Mouse (Mus musculus) kidney, embryonic 15.5 days (tissue): ENCODE results near the gene Morn2. TPM values are rescaled to one million over a fixed set of nuclear protein-coding genes. Genes with fewer than 3 reads are reported as not detected.
A peak's percentile ranks its signal among the peaks of the same experiment; 100 is the strongest.
"Not testable (repeated sequence)": the region's sequence is repeated elsewhere in the genome, so short reads cannot be mapped to it uniquely, and the experiment has no call there.

ENCODE experiments used
- ATAC-seq: fragments of 200-750 bp; cut with Nextera tagmentation; replicated peaks from 2 replicates; pipeline ENCODE4 v1.8.0; 2017; ENCODE audit warnings: moderate TSS enrichment; ENCODE audit not compliant: low FRiP score
- H3K27ac ChIP-seq: fragments of 300-500 bp; sonication (generic); 2 replicates; pipeline ENCODE4 v1.5.1; 2015; ENCODE audit warnings: mild to moderate bottlenecking, inconsistent platforms
- H3K27me3 ChIP-seq: fragments of 300-500 bp; sonication (generic); 2 replicates; pipeline ENCODE4 v1.6.1; 2015; ENCODE audit warnings: inconsistent platforms
- H3K36me3 ChIP-seq: fragments of 300-500 bp; sonication (generic); 2 replicates; pipeline ENCODE4 v1.6.1; 2015; ENCODE audit warnings: inconsistent platforms
- H3K4me1 ChIP-seq: fragments of 300-500 bp; sonication (generic); 2 replicates; pipeline ENCODE4 v1.6.1; 2015; ENCODE audit warnings: inconsistent platforms
- H3K4me2 ChIP-seq: fragments of 300-500 bp; sonication (generic); 2 replicates; pipeline ENCODE4 v1.6.1; 2015; ENCODE audit warnings: moderate library complexity, mild to moderate bottlenecking, inconsistent platforms
- H3K4me3 ChIP-seq: fragments of 300-500 bp; sonication (generic); replicated peaks from 2 replicates; pipeline ENCODE4 v1.5.1; 2015; ENCODE audit warnings: mild to moderate bottlenecking, inconsistent platforms
- H3K9ac ChIP-seq: fragments of 300-500 bp; sonication (generic); 2 replicates; pipeline ENCODE4 v1.6.1; 2015; ENCODE audit warnings: mild to moderate bottlenecking, inconsistent platforms
- H3K9me3 ChIP-seq: fragments of 300-500 bp; sonication (generic); replicated peaks from 2 replicates; pipeline ENCODE4 v1.6.1; 2016; ENCODE audit warnings: inconsistent platforms
- WGBS: fragments of 180-500 bp; shearing (Covaris S2); methylation state at CpG from one replicate; pipeline ENCODE4 v1.1.7; 2015; ENCODE audit warnings: mixed read lengths; 5-methylcytosine and 5-hydroxymethylcytosine counted together
- polyA plus RNA-seq: library from polyadenylated mRNA; unstranded; fragments of >200 nt; fragmentation: Nextera tagmentation; extraction: Ambion mirVana; gene quantifications from 2 replicates; pipeline ENCODE4 v1.2.1, GENCODE M21; 2015

Morn2 gene
- polyA plus RNA-seq, result 34.6 and 35.7 TPM in 2 replicates

DNA sequence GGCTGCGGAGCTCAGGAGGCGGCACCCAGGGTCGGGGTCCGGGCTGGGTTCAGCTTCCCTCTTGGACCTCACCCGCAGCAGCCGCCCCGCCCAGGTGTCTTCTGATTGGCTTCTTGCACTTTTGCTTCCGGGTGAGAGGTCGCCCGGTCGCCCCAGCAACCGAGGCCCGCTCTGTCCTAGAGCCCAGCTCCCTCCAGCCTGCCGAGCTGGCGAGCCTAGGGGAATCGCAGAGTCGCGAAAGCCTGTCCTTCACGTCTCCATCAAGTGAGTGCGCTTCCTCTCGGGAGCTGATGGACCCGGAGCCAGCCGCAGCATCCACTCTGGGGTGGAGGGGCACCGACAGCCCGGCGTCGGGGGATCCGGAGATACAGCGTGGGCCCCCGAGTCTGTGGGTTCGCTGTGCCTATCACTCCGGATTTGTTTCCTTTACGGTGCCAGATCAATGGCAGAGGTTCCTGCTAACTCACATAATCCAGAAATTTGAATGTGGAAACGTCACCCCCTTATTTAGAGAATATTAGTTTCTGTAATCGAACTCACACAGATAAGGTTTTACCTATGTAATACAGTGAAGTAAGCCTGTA is at the start of gene Morn2, which contains the start of gene Dhx57:
Gene Morn2 (plus strand): TSS at position 130 of the 584 bp plus-strand sequence.
Gene Dhx57 (minus strand): TSS at position 403 of the 584 bp plus-strand sequence.
- Histone ChIP-seq H3K4me2 (peak within 1 kb of the TSS; percentile 66), H3K9ac (peak within 1 kb of the TSS; percentile 81), H3K9me3 (no peaks in the 10 kb centered on the region), H3K4me3 (peak within 1 kb of the TSS; percentile 81), H3K4me1 (peaks cover 12% of the 10 kb centered on the region), H3K27ac (peak within 1 kb of the TSS; percentile 91), H3K27me3 (no peaks in the 10 kb centered on the region), H3K36me3 (no peaks in the 10 kb centered on the region)
- WGBS, result under 1% methylated on average over 35 of the region's 35 CpGs
- ATAC-seq, result peak; percentile 100

- no peaks in the 10 kb centered on the region for H3K4me1 ChIP-seq
- no peak overlapping the region for H3K4me3 ChIP-seq
- H3K9me3 ChIP-seq, result no peaks in the 10 kb centered on the region
- WGBS, result 88% methylated on average over 9 of the region's 9 CpGs
- no peak overlapping the region for H3K4me2 ChIP-seq
- H3K36me3 ChIP-seq, result peaks cover 82% of the 10 kb centered on the region
- no peak overlapping the region for H3K27ac ChIP-seq
- H3K27me3 ChIP-seq, result no peaks in the 10 kb centered on the region
- H3K9ac ChIP-seq, result no peak overlapping the region
- no peak for ATAC-seq
Measured at GRCm38 (mm10) chr17:80241594-80241993, 48.4 kb upstream of the Morn2 start.

DNA sequence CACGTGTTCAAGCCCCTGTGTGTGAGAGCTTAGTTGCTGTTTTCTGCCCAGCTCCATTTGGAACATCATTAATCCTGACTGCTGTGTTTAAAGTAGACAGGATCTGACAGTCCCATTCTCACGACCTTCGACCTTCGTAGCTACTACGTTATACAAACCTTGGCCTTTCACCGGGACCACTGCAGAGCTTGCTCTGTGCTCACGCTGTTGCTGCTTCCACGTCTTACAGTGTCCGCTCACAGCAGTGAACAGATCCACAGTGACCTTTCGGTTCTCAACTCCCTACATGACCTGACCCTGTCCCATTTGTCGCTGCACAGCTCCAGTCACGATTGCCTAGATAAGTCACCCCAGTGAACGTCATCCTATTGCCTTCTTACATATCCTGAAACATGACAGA is 46.9 kb upstream of the Morn2 start:
- WGBS, result 52% methylated on average over 13 of the region's 13 CpGs
- Histone ChIP-seq H3K27me3 (no peaks in the 10 kb centered on the region), H3K4me3 (no peak overlapping the region), H3K9ac (no peak overlapping the region), H3K4me2 (no peak overlapping the region), H3K9me3 (no peaks in the 10 kb centered on the region), H3K27ac (no peak overlapping the region), H3K36me3 (peaks cover 92% of the 10 kb centered on the region), H3K4me1 (no peaks in the 10 kb centered on the region)
- no peak for ATAC-seq

DNA sequence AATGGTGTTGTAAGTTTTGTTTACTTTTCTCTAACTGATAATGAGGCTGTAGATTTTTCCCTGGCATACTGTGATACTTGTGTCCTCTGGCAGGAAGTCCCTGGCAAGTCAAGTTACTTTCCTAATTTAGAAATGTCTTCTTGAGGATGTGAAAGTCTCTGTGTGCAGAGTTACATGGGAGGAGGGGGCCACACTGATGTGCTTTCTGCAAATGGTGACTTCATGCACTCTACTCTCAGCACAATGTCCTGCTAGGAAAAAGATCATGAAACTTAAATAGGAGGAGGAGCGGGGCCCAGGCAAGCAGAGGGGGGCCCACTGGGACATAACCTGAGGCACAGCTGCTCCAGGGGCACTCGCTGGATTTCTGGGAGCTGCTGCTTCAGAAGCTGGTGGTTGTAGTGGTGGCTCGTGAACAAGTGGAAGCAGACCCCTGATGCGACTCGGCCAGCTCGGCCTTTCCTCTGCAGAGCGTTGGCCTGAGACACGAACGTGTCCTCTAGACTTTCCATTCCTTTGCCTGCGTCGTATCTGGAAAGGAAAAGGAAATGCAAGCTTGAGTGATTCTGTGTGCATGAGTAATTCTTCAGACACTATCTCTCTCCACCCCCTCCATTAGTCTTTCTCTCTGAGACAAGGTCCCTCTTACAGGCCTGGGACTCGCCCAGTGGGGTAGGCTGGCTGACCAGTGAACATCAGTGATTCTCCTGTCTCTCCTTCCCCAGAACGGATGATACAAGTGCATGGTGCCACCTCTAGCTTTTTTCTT is 37.1 kb upstream of the Morn2 start:
- peak; percentile 46; the same call in 1 of the 2 replicates for ATAC-seq
- H3K27me3 ChIP-seq, result no peaks in the 10 kb centered on the region
- 48% methylated on average over 13 of the region's 13 CpGs for WGBS

DNA sequence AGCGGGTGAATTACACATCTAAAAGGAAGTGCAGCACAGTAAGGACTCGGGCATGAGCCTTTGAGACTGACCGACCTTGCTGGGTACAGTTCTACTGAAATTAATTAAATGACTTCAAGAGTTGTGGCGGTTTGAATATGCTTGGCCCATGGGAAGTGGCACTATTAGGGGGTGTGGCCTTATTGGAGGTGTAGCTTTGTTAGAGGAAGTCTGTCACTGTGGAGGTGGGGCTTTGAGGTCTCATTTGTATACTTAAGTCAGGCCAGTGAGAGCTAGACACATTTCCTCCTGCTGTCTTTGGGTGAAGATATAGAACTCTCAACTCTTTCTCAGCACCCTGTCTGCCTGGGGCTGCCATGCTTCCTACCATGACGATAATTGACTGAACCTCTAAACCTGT is 35.6 kb upstream of the Morn2 start:
- 96% methylated on average over 5 of the region's 5 CpGs for WGBS
- ATAC-seq, result no peak
- no peak overlapping the region for H3K9ac ChIP-seq
- H3K9me3 ChIP-seq, result no peaks in the 10 kb centered on the region
- H3K36me3 ChIP-seq, result peaks cover 97% of the 10 kb centered on the region
- H3K27me3 ChIP-seq, result no peaks in the 10 kb centered on the region
- no peak overlapping the region for H3K4me3 ChIP-seq
- H3K4me2 ChIP-seq, result no peak overlapping the region
- H3K4me1 ChIP-seq, result peaks cover 8% of the 10 kb centered on the region
- H3K27ac ChIP-seq, result no peak overlapping the region

More for the DNA sequence above, 37.1 kb upstream of the Morn2 start:
- Histone ChIP-seq H3K4me3 (no peak overlapping the region), H3K9ac (no peak overlapping the region), H3K27ac (peak overlapping the region; percentile 61; the same call in 1 of the 2 replicates), H3K36me3 (peaks cover 97% of the 10 kb centered on the region), H3K4me2 (no peak overlapping the region), H3K9me3 (no peaks in the 10 kb centered on the region), H3K4me1 (peaks cover 8% of the 10 kb centered on the region)

DNA sequence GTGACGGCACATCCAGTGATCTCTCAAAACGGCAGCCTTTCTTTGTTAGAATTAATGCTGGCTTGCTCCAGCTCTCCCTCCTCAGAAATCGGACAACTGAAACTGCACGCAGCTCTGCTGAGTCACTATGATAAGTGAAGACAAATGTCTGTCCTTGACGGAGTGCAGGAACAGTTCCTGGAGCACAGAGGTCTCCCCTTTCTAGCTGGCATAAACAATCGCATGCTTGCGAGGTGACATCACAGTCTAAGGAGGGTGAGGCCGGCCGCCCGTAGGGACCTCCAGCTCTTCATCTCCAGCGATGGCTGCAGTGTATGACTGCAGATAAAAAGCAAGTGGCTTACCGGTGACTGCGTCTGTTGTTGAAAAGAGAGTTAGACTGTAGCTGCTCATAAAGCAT is 34.8 kb upstream of the Morn2 start:
- ATAC-seq, result no peak

GRCm38 (mm10) chr17:80267065-80267464 is 22.9 kb upstream of the Morn2 start:
- Histone ChIP-seq H3K9ac (no peak overlapping the region), H3K4me3 (no peak overlapping the region), H3K27ac (no peak overlapping the region), H3K36me3 (peaks cover 92% of the 10 kb centered on the region), H3K4me1 (no peaks in the 10 kb centered on the region), H3K27me3 (no peaks in the 10 kb centered on the region), H3K9me3 (no peaks in the 10 kb centered on the region), H3K4me2 (no peak overlapping the region)
- ATAC-seq, result no peak
- 93% methylated on average over 4 of the region's 4 CpGs for WGBS

More for the DNA sequence above, 34.8 kb upstream of the Morn2 start:
- Histone ChIP-seq H3K9ac (no peak overlapping the region), H3K27ac (no peak overlapping the region), H3K4me3 (no peak overlapping the region), H3K36me3 (peaks cover 96% of the 10 kb centered on the region), H3K4me1 (peaks cover 8% of the 10 kb centered on the region), H3K27me3 (no peaks in the 10 kb centered on the region), H3K4me2 (no peak overlapping the region), H3K9me3 (no peaks in the 10 kb centered on the region)
- WGBS, result 64% methylated on average over 13 of the region's 13 CpGs

GRCm38 (mm10) chr17:80268151-80268550 is 21.9 kb upstream of the Morn2 start:
- H3K4me3 ChIP-seq, result no peak overlapping the region
- no peaks in the 10 kb centered on the region for H3K27me3 ChIP-seq
- H3K9ac ChIP-seq, result no peak overlapping the region
- ATAC-seq, result no peak
- peaks cover 90% of the 10 kb centered on the region for H3K36me3 ChIP-seq
- H3K4me1 ChIP-seq, result no peaks in the 10 kb centered on the region
- H3K4me2 ChIP-seq, result no peak overlapping the region
- WGBS, result 94% methylated on average over 3 of the region's 3 CpGs
- H3K9me3 ChIP-seq, result no peaks in the 10 kb centered on the region
- H3K27ac ChIP-seq, result no peak overlapping the region

- 98% methylated on average over 7 of the region's 7 CpGs for WGBS
- H3K36me3 ChIP-seq, result peaks cover 88% of the 10 kb centered on the region
- H3K4me3 ChIP-seq, ATAC-seq, H3K4me1 ChIP-seq, H3K9ac ChIP-seq, H3K27ac ChIP-seq, H3K27me3 ChIP-seq, H3K4me2 ChIP-seq, H3K9me3 ChIP-seq: not testable (repeated sequence)
Measured at GRCm38 (mm10) chr17:80270622-80271021, 19.4 kb upstream of the Morn2 start.

- no peaks in the 10 kb centered on the region for H3K4me1 ChIP-seq
- H3K4me2 ChIP-seq, result no peak overlapping the region
- H3K9ac ChIP-seq, result no peak overlapping the region
- no peak overlapping the region for H3K4me3 ChIP-seq
- H3K9me3 ChIP-seq, result no peaks in the 10 kb centered on the region
- H3K27me3 ChIP-seq, result no peaks in the 10 kb centered on the region
- H3K36me3 ChIP-seq, result peaks cover 73% of the 10 kb centered on the region
- ATAC-seq, result no peak
- no peak overlapping the region for H3K27ac ChIP-seq
- WGBS, result 95% methylated on average over 4 of the region's 4 CpGs
Measured at GRCm38 (mm10) chr17:80278255-80278654, 11.7 kb upstream of the Morn2 start.

DNA sequence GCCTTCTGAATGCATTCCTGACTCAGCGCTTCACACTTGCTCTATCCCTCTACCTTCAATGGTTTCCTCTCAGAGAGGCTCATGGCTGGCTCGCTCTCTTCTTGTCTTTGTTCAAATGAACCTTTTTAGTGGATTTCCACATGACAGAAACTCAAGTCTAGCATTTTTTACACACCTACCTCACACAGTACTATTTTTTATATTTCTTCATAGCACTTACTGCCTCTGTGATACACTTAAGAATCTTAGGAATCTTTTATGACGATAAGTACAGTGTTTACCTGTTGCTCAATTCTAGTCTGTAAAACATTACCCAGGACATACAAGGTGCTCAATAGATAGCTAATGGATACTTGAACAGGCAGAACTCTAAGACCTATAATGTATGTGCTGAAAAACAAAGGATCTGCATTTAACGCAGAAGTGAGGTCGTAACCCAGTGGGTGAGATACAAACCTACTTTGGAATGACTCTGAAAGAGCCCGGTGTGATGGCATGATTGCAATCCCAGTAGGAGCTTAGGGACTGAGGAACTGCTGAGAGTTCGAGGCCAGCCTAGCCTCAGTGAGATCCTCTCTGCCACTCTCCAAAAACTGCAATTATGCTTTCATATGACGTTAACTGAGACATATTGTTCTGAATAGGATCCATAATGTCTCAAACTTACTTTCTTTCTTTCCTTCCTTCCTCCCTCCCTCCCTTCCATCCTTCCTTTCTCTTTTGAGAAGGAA is 10.5 kb upstream of the Morn2 start:
- H3K9me3 ChIP-seq, result no peaks in the 10 kb centered on the region
- ATAC-seq, result no peak
- H3K4me3 ChIP-seq, result no peak overlapping the region
- no peak overlapping the region for H3K4me2 ChIP-seq
- H3K36me3 ChIP-seq, result peaks cover 62% of the 10 kb centered on the region
- H3K9ac ChIP-seq, result no peak overlapping the region
- no peaks in the 10 kb centered on the region for H3K27me3 ChIP-seq
- H3K27ac ChIP-seq, result no peak overlapping the region
- WGBS, result 93% methylated on average over 8 of the region's 8 CpGs
- H3K4me1 ChIP-seq, result no peaks in the 10 kb centered on the region

- no peak for ATAC-seq
Measured at GRCm38 (mm10) chr17:80284446-80284845, 5.6 kb upstream of the Morn2 start.

More at GRCm38 (mm10) chr17:80284446-80284845, 5.6 kb upstream of the Morn2 start:
- H3K4me2 ChIP-seq, result no peak overlapping the region
- no peak overlapping the region for H3K4me3 ChIP-seq
- H3K9ac ChIP-seq, result no peak overlapping the region
- H3K4me1 ChIP-seq, result peaks cover 11% of the 10 kb centered on the region
- H3K36me3 ChIP-seq, result peaks cover 17% of the 10 kb centered on the region
- H3K27me3 ChIP-seq, result no peaks in the 10 kb centered on the region
- WGBS, result 74% methylated on average over 4 of the region's 4 CpGs
- no peak overlapping the region for H3K27ac ChIP-seq
- no peaks in the 10 kb centered on the region for H3K9me3 ChIP-seq
